Mouse (Mus musculus): ENCODE data around the gene Slfn8. TPM values are rescaled to one million over a fixed set of nuclear protein-coding genes. Genes with fewer than 3 reads are reported as not detected.
"Not testable (repeated sequence)": the region's sequence is repeated elsewhere in the genome, so short reads cannot be mapped to it uniquely, and the experiment has no call there.

The Slfn8 gene
- total and polyA plus RNA-seq, 3 experiments = 0.77 to 1.7 (median 1.6) TPM

- peak; percentile 88 for DNase-seq
These were observed 29.0 kb downstream of the Slfn8 start, which contains the start of gene Slfn9 for GRCm38 (mm10) chr11:82991469-82992166. Gene Slfn9, minus strand, starts transcription at chr11:82991830.

DNA sequence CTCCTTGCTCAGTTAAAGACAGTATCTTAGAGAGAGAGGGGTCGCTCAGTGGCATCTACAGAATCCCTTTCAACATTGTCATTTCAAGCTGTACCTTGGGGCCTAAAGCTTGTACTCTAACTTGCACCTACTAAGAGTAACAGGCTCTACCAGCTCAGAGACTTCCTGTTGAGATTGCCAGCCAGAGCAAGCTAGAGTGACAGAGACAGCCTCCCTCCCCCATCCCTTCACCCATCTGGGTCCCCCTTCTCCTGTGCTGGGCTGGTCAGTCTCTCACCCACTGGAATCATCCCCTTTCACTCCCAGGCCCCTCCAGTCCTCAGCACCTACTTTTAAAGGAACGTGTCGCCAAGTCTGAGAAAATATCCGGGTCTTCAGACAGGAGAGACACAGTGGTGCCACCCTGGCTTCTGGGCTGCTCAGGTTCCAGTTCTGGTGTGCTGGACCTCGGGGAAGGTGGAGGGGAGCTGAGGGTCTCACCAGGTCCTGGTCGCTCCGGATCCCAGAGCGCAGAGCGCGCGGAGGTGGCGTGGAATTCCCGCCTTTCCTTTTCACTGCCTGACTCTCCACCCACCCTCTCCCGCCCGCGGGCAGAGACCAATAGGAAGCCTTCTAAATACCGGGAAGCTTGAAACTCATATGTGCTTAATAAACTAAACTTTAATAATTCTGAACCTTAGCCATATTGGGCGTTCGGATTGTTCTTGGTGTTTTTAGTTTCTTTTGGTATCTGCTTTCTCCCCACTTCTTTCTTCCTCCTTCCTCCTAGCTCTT is 29.8 kb downstream of the Slfn8 start:
- peak; percentile 63 for DNase-seq

DNA sequence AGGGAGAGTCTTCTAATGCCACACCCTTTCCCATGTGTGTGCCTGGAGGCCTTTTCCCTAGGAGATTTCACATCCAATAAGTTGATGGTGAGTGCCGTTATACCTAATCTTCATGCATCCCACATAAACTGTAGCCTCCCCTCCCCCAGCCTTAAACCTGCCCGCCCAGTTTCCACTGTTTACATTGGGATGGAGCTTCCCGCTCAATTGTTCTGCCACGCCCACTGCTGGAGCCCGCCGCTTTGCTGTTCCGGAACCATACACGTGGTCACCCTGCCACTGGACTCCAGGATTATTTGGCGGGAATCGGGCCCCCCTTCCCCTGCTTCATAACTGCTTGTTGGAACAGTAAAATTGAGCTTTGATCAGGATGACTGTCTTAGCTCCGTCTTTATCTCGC is 31.3 kb downstream of the Slfn8 start:
- DNase-seq = no peak

- DNase-seq = peak; percentile 31
These were observed 33.0 kb downstream of the Slfn8 start for GRCm38 (mm10) chr11:82987621-82988020.

DNA sequence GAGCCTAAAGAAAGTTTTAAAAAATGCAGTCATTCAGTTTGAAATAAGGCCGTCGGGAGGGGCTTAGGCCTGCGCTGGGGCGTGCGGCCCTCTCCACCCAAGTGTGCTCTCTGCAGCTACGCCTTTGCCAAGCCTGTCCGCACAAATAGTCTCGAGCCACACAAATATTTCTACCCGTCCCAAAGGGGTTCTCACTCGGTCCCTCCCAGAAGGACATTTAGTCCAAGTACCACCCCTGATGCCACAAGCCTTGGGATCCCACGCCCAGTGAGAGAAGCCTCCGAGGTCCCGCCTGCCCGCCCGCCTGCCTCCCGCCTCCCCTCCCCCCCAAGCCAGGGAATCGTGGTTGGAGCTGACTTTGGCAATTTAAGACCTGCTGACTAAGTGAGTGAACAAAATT is 37.4 kb downstream of the Slfn8 start:
- no peak for DNase-seq

GRCm38 (mm10) chr11:82982409-82982808 is 38.2 kb downstream of the Slfn8 start:
- DNase-seq = not testable (repeated sequence)

- peak; percentile 64 for DNase-seq
These were observed 46.7 kb downstream of the Slfn8 start for GRCm38 (mm10) chr11:82973916-82974315.

GRCm38 (mm10) chr11:82971590-82971974 is 49.0 kb downstream of the Slfn8 start:
- DNase-seq = no peak

GRCm38 (mm10) chr11:82970712-82971589 is 49.7 kb downstream of the Slfn8 start:
- DNase-seq = peak; percentile 69

- no peak for DNase-seq
These were observed 58.4 kb downstream of the Slfn8 start for GRCm38 (mm10) chr11:82962215-82962614.

DNA sequence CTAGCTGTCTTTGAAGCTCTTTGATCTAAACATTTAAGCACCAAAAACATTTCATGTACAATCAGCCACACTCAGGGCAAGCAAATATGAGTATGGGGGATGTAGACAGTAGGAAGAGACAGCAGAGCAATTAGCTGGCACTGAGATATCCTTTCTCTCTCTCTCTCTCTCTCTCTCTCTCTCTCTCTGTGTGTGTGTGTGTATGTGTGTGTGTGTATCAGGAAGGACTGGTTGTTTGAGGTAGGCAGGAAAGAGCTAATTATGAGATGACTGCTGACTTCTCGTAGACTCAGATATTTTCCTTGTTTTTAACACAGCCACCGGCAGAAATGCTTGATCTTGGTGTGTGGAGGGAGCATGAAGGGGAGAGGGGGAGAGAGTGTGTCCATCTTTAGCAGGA is 58.9 kb downstream of the Slfn8 start:
- no peak for DNase-seq

- peak; percentile 36 for DNase-seq
These were observed 61.0 kb downstream of the Slfn8 start for GRCm38 (mm10) chr11:82959613-82960012.

DNA sequence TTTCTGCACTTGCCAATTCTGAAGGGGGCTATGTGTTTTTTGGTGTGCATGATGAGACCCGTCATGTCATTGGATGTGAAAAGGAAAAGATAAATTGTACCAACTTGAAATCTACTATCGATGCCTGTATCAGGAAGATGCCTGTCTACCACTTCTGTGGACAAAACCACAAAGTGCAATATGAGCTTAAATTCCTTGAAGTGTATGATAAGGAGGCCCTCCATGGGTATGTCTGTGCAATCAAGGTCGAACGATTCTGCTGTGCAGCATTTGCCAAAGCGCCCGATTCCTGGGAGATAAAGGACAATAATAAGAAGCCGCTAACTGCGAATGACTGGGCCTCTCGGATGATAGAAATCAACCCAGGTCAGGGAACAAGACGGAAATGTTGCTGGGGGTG is 63.7 kb downstream of the Slfn8 start:
- no peak for DNase-seq

DNA sequence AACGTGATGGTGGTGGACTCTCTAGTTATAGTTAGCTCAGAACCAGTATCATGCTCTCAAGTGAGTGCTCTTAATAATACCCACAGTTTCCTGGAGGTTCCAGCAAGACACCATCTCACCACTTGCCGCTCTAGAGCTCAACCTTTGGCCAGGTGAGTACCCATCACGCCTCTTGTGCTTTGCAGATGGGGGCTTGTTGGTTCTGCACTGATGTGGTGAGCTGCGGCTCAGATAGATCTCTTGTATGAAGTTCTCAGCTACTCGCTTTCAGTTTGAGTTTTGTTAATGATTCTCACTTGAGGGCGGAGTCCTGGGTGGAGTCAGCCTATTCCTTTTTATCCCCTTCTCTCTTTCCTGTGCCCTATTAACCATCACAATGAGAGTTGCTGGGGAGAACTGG is 66.0 kb downstream of the Slfn8 start:
- no peak for DNase-seq

- DNase-seq = no peak
These were observed 67.7 kb downstream of the Slfn8 start for GRCm38 (mm10) chr11:82952612-82953542.

Small RNAs within 50 kb of the gene (microRNA-seq; reads per million reads assigned to microRNA genes)
- gene Gm27598 (0 reads per million in 2 experiments), gene Mir7679 (0 reads per million in 2 experiments)

Other genes starting within 250 kb of the Slfn8 start
- 10 to 100 TPM; 19.2 to 27.5 TPM for gene Lig3, start 239.7 kb downstream of the Slfn8 start, total RNA-seq (2021)
- gene Lig3, start 239.7 kb downstream of the Slfn8 start, polyA plus RNA-seq (2012; rRNA removed) = 8.1 and 10.7 TPM in 2 replicates
- gene Rffl, start 149.6 kb downstream of the Slfn8 start, total RNA-seq (2021) = 10 to 100 TPM in 1 of 2 experiments, 1 to 10 TPM in 1; 5.3 to 10.6 TPM
- 6.5 and 7.4 TPM in 2 replicates for gene Rffl, start 149.6 kb downstream of the Slfn8 start, polyA plus RNA-seq (2012; rRNA removed)
- 10 to 100 TPM in 1 of 2 experiments, 1 to 10 TPM in 1; 9.3 to 16.7 TPM for gene Rad51d, start 130.2 kb downstream of the Slfn8 start, total RNA-seq (2021)
- 8.8 and 9.4 TPM in 2 replicates for gene Rad51d, start 130.2 kb downstream of the Slfn8 start, polyA plus RNA-seq (2012; rRNA removed)
- under 1 TPM in 1 of 2 experiments, not detected in 1; 0.24 TPM for gene Fndc8, start 128.7 kb downstream of the Slfn8 start, total RNA-seq (2021)
- 0.24 and 0.44 TPM in 2 replicates for gene Fndc8, start 128.7 kb downstream of the Slfn8 start, polyA plus RNA-seq (2012; rRNA removed)
- gene Nle1, start 112.4 kb downstream of the Slfn8 start, total RNA-seq (2021) = 10 to 100 TPM; 16.6 to 17.0 TPM
- gene Nle1, start 112.4 kb downstream of the Slfn8 start, polyA plus RNA-seq (2012; rRNA removed) = 33.1 and 34.4 TPM in 2 replicates
- gene Unc45b, start 110.3 kb downstream of the Slfn8 start, total RNA-seq (2021) = 10 to 100 TPM in 1 of 2 experiments, 1 to 10 TPM in 1; 5.2 to 14.3 TPM
- gene Unc45b, start 110.3 kb downstream of the Slfn8 start, polyA plus RNA-seq (2012; rRNA removed) = 4.6 and 5.7 TPM in 2 replicates
- 10 to 100 TPM; 28.3 to 32.7 TPM for gene Slfn5, start 69.5 kb downstream of the Slfn8 start, total RNA-seq (2021)
- gene Slfn5, start 69.5 kb downstream of the Slfn8 start, polyA plus RNA-seq (2012; rRNA removed) = 2.2 and 2.3 TPM in 2 replicates
- gene Slfn9, start 29.0 kb downstream of the Slfn8 start, total RNA-seq (2021) = 1 to 10 TPM; 5.3 to 7.5 TPM
- gene Slfn9, start 29.0 kb downstream of the Slfn8 start, polyA plus RNA-seq (2012; rRNA removed) = 0.91 and 1.2 TPM in 2 replicates
- gene Slfn2, start 44.3 kb upstream of the Slfn8 start, total RNA-seq (2021) = 1 to 10 TPM; 4.5 to 4.9 TPM
- gene Slfn2, start 44.3 kb upstream of the Slfn8 start, polyA plus RNA-seq (2012; rRNA removed) = 0.99 and 1.2 TPM in 2 replicates
- gene Slfn1, start 96.0 kb upstream of the Slfn8 start, total RNA-seq (2021) = under 1 TPM; 0.14 to 0.40 TPM
- gene Slfn1, start 96.0 kb upstream of the Slfn8 start, polyA plus RNA-seq (2012; rRNA removed) = 0.15 and 0.22 TPM in 2 replicates
- gene Slfn4, start 154.4 kb upstream of the Slfn8 start, total RNA-seq (2021) = under 1 TPM; 0.17 to 0.23 TPM
- gene Slfn4, start 154.4 kb upstream of the Slfn8 start, polyA plus RNA-seq (2012; rRNA removed) = 0.06 TPM in 1 of 2 replicates, not detected in the other
- 1 to 10 TPM; 2.7 to 2.8 TPM for gene Slfn3, start 170.5 kb upstream of the Slfn8 start, total RNA-seq (2021)
- 0.03 and 0.21 TPM in 2 replicates for gene Slfn3, start 170.5 kb upstream of the Slfn8 start, polyA plus RNA-seq (2012; rRNA removed)